Mouse (Mus musculus): ENCODE measurements at regions not wholly inside any gene's neighbourhood (a gene's known extent, or its start where the extent isn't known, plus 50 kb on each side); places are given as distances from the start of the nearest gene placed in this dataset.

DNA sequence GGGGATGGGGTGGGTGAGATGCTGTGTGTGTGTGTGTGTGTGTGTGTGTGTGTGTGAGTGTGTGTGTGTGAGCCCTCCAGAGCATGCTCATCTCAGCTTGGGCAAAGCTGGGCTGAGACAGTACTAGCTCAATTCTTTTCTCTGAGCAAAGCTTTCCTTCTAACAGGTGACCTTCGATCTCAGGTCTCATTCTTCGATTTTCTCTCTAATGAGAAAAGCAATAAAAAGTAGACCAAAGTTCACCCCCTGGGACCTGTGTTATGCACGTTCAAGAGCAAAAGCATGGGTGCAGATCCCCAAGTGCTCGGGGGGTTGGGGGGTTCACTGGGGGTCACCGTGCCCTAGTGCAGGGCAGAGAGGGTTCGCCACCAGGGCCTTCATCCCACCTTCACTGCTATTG lies 103.1 kb upstream of the Slc22a12 start:
- no peak for DNase-seq (ENCODE audit: low spot score)

DNA sequence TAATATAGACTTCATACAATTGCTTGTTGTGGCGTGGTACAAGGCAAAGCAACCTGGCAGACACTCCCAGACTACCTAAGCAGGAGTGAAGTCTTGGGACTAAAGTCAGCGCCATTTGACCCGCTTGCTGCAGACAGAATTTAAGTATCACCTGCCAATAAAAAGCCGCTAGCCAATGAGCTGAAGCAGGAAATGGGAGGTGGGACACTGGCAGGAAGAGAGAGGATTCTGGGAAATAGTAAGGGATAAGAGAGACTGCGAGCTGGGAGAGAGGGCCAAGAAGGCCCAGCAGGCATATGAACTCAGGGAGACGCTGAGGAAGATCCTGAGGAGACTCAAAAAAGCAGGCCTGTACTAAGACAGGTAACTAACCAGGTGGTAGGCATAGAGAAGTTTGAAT lies 102.0 kb upstream of the Slc22a12 start:
- DNase-seq (ENCODE audit: low spot score): no peak

DNA sequence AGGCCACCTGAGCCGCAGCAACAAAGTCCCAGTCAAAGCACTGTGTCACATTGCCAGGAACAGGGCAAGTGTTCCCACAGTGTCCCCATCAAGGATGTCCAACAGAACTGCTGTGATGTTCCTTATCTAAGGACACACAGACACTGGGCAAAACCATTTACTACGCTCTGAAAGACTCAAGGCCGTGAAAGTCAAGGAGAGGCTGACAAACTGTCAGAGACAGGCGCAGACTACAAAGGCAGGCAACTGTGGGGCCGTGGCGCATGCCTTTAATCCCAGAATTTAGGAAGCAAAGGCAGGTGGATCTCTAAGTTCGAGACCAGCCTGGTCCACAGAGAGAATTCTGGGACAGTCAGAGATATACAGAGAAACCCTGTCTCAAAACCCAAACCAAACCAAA lies 96.8 kb upstream of the Slc22a12 start:
- DNase-seq (ENCODE audit: low spot score): no peak

DNA sequence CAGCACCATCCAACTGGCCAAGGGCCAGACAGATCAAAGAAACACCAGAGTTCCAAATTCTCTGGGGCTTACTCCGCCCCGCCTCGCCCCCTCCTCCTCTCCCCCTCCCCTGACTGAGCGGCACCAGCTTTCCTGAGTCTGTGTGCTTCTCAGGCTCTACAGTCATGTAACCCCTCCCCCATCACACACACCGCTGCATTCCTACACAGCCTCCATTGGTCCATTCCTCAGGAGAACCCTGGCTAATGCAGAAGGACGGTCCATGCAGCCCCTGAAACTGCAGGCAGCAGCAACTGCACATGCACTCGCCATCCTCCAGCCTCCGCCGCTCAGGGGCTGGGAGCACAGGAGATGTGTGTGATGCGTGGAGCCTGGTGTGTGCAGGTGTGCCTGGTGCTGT lies 90.6 kb upstream of the Slc22a12 start:
- DNase-seq (ENCODE audit: low spot score): no peak

DNA sequence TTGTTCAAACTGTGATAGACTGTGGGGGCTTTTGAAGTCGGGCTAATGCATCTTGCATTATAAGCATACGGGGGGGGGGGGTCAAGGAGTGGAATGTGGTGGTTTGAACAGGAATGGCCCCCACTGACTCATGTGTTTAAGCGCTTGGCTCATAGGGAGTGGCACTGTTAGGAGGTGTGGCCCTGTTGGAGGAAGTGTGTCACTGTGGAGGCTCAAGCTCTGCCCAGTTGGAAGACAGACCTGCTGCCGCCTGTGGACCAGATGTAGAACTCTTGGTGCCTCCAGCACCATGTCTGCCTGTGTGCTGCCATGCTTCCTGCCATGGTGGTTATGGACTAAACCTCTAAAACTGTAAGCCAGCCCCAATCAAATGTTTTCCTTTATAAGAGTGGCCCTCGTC lies 89.0 kb upstream of the Slc22a12 start:
- DNase-seq (ENCODE audit: low spot score): no peak

DNA sequence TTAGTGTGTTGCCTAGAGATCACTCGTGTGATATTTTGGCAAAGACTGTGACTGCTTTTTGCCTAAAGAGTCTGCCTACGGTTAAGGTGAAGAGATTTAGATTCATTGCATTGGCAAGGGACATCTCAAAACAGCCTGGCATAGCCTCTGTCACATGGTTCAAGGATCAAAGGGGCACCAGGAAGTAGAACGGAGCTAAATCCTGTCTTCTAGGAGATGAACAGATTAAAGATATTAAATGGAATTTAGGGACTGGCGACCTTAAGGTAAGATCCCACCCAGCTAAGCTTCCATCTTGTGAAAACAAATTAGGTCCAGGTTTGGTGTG lies 87.7 kb upstream of the Slc22a12 start:
- no peak for DNase-seq (ENCODE audit: low spot score)

DNA sequence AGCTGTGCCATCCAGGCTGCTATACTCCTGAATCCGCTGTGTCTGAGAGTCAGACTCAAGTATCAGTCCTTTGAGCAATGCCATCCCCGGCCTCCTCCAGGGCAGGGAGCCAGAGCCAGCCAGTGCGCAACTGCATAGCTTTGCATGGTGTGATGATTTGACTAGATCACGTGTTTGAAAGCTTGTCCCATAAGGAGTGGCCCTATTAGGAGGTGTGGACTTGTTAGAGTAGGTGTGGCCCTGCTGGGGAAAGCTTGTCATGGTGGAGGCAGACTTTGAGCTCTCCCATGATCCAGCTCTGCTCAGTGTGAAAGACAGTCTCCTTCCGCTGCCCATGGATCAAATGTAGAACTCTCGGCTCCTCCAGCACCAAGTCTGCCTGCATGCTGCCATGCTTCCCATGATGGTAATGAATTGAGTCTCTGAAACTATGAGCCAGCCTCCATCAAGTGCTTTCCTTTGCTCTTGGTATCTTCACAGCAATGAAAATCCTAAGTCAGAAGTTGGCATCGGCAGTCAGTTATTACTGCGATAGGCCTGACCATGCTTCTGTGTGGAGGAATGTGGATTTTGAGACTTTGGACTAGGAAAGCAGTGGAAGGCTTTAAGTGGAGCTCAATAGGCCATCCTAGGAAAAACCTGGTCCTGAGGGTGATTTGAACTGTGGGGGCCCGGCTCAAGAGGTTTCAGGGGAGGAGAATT lies 87.2 kb upstream of the Slc22a12 start:
- no peak for DNase-seq (ENCODE audit: low spot score)

DNA sequence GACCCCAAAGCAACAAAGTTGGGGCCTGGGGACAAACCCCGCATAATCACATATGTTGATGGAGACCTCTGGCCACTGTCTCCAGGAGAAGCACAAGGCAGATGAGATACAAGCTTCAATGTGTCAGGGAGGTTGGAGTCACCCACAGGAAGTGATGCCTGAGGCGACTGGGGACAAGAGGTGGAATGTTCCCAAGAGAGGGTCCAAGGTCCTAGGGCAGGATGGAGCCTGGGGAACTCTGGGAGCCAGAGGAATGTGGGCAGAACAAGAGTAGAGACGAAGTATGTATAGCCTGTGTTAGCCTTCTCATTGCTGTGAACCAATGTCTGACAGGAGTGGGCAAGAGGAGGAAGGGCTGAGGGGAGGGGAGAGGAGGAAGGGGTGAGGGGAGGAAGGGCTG lies 82.7 kb upstream of the Slc22a12 start:
- DNase-seq (ENCODE audit: low spot score): no peak

DNA sequence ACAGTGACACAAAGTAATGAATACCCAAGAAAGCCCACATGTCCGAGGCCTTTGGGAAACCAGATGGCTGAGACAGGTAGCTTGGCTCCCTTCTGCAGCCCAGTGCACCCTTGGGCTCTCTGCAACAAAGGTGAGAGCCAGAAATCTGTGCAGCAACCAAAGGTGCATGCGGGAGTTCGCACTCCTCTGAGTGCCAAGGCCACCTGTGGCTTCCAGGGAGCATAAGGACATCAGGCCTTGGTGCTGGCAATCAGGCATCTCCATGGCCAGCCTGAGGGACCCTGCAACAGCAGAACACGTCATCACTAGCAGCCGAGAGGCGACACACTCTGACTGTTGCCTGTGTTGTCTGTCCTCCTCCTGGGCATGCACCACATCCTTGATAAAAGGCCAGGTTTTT lies 78.2 kb upstream of the Slc22a12 start:
- no peak for DNase-seq (ENCODE audit: low spot score)

DNA sequence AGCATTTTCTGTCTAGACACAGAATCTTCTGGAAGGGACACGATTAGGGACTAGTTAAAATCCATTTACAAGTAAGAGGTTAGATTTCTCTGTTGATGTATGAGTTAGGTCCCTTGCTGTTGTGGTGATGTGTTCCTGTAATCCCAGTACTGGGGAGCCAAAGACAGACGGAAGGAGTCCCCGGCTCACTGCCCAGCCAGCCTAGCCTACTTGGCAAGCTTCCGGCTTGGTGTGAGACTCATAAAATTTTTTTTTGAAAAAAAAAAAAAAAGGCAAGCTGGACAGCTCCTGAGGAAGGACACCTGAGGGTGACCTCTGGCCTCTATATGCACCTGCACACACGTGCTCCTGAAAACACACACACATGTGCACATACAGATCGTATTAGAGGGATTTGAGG lies 76.7 kb upstream of the Slc22a12 start:
- no peak for DNase-seq (ENCODE audit: low spot score)

DNA sequence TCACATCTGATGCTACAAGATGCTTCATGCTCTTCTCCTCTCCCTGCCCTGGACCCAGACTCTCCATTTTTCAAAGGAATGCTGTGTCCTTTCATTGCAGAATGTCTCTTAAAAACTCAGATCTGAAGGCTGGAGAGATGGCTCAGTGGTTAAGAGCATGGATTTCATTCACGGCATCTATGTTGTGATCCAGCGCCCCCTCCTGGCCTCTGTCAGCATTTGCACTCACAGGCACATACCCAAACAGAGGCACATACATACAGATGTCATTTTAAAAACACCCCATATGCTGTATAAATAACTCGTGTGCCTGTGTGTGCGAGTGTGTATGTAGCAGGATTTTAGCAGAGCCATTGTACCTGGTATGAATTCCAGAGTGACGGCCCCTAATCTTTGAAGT lies 73.8 kb upstream of the Slc22a12 start:
- DNase-seq (ENCODE audit: low spot score): no peak

DNA sequence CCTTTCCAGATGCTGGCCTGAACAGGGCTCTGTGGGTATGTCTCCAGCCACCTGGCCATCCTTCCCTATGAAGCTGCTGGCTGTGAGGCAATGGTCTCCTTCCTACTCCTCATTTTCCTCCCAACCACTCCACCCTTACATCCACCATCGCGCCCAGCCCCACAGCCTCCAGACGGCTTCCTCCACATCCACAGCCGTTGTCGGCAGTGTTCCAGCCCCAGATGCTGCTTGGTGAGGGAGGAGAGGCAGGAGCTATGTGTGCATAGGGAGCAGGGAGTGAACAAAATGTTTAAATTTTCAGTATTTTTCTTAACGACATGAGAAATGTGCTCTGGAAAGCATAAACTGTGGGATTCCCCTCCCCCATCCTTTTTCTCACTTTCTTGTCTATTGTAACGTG lies 69.6 kb upstream of the Slc22a12 start:
- DNase-seq (ENCODE audit: low spot score): no peak

DNA sequence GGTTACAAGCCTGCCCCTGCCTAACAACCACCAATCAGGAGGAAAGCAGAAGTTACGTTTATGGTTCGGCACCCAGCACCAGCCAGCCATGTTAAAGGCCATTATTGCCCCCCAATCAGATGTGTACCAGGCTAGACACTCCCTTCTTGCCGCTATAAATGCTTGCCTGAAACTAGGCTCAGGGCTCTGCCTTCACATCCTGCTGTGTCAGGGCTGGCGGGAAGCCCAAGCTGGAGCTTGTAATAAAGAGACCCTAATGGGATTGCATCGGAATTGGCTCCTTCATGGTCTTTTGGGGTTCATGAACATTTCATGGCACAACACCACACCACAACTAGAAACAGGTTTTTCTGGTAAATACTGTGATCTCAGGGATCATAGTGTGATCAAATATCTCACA lies 69.1 kb upstream of the Slc22a12 start:
- no peak for DNase-seq (ENCODE audit: low spot score)

DNA sequence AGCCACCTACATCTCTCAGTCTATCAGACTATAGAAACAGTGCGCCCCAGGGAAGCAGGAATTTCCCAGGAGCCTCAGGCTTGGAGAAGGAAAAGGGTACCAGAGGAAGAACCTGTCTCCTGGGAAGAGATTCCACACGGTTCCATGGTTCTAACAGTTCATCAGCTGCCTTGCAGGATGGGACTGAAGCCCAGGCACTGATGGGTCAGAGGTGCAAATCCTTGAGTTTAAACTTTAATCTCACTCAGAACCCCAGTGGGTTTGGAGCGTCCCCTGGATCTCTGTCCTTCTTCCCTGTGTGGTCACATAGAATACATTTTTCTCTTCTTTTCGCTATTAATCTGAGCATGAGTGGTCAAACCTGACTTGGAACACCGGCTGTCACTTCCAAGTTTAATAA lies 67.9 kb upstream of the Slc22a12 start:
- no peak for DNase-seq (ENCODE audit: low spot score)

DNA sequence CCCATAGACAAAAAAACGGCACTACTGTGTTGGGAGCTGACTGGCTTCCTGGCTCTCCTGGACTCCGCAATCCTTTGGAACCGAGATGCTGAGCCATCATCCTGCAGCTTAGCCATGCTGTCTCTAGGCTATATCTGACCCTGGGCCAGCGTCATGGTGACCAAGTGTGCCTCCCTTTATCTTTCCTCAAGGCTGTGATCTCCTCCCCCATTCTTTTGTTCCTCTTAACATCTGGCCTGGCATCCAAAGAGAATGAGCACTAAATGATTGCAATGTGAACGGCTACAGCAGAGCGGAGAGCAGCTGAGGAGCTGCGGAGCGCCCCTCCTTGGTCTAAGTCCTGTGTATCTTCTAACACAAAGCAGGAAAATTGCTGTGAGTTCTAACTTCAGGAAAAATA lies 67.2 kb upstream of the Slc22a12 start:
- no peak for DNase-seq (ENCODE audit: low spot score)

DNA sequence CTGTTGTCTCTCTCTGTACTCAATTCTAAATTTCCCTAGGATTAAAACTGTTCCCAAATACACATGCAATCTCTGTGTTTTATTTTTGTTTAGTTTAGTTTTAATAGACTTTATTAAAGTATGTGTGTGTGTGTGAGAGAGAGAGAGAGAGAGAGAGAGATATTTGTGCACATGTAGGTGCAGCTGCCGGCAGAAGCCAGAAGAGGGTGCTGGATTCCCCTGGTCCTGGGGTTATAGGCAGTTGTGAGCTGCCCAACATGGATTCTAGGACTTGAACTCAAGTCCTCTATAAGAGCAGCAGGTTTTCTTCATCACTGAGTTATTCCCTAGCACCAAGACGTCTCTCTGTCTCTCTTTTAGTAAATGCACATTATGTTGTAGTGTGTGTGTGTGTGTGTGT lies 64.7 kb upstream of the Slc22a12 start:
- DNase-seq (ENCODE audit: low spot score): no peak

DNA sequence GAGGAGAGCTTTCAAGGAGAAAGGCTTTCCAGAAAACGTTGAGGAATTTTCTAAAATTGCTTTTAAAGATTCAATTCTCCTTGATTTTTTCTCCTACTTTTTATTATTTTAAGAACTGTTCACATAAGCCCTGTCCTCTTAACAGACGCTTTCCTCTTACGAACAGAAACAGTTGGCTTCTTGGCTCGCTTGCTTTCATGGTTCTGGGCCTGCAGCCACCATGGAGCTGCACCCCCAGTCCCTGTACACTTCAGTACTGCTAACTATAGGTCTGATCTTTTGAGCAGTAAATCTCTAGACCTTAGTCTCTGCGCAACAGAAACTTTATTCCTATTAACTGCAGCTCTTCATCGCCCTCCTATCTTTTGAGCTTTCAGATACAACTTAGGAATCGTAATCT lies 63.8 kb upstream of the Slc22a12 start:
- no peak for DNase-seq (ENCODE audit: low spot score)

DNA sequence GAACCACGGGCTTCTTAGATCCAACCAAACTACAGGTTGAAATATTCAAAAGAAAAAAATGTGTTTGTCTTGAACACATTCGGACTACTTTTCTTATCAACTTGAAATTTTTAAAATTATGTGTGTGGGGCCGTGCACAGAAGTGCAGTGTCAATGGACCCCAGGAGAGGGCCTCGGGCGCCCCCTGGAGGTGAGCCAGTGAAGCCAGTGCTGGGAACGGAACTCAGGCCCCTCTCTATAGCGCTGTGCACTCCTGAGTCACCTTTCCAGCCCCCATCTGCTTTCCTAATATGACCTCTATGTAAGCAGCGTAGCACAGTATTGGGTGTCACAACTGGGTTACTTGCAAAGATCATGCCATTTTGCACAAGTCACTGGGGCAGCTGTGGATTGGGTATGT lies 61.9 kb upstream of the Slc22a12 start:
- DNase-seq (ENCODE audit: low spot score): no peak

DNA sequence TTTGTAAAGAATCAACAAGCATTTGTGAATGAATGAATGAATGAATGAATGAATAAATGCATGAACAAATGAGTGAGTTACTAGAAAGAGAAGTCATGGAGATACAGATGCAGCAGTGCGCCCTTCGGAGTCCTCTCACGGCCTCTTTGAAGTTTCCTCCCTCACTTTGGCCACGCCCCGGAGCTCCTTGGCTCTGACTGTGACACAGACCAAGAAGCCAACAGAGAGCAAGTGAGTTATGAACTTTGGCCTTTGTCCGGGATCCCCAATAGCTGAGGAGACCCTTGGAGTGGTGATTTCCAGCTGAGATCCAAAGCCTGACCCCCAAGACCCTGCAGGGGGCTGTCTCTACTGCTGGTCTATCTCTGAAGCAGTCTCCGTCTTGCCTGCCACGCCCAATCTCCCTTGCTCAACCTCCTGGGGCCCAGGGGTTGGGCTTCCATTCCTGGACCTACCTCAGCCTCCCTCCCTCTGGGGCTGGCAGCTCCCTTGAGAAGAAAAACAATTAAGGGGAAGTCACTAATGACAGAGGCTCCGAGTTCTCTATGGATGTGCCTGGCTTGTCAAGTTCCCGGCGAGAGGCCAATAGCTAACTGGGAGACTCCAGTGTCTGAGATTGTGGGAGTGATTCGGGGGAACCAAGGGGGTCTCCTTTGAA lies 58.2 kb upstream of the Slc22a12 start:
- DNase-seq (ENCODE audit: low spot score): no peak

DNA sequence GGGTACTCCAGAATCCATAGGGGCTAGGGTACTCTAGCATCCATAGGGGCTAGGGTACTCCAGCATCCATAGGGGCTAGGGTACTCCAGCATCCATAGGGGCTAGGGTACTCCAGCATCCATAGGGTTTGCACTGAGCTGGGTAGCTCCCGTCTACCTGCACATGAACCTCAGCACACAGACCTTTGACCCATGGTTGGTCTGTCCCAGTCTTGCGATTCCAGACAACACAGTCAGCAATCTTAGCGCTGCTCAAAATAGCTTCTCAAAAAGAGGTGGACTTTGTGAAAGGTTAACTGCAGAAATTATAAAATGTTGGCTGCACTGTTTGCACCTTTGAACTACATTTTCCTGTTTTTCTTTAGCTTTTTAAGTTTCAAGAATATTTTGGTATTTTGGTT lies 56.4 kb upstream of the Slc22a12 start:
- no peak for DNase-seq (ENCODE audit: low spot score)

DNA sequence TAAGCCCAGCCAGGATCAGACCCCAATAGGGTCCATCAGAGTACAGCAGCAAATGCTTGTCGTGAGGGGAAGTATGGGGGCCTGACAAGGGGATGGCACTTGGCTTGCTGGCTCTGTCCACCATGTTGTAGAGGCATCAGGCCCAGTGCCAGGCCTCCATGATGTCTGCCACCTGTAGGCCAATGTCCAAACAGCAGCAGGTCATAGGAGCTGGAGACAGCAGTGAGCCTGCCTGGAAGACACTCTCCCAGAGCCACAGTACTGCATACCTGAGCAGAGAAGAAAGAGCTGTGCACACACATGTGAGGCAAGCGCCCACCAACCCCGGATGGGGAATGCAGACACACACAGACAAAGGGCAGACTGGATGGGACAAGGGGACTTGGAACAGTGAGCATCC lies 55.4 kb upstream of the Slc22a12 start:
- DNase-seq (ENCODE audit: low spot score): no peak

DNA sequence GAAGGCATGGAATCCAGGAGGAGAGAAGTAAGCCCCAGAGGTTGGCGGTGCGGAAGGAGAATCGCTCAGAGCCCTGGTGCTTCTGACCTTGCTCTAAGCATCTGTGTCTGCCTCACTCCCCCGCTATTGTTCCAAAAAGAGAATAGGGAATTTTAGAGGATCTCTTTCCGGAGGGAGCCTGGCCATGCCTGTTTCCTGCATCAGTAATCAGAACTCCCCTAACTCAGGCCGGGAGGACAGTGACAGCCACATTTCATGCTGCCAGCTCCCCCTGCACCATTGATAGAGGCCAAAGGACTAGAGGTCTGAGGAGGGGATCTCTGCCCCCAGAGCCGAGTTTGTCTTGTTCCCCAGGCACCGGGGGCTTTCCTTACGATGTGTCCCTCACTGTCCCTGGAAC lies 53.0 kb upstream of the Slc22a12 start:
- no peak for DNase-seq (ENCODE audit: low spot score)
